Mouse (Mus musculus) forebrain, embryonic 15.5 days (tissue): ENCODE measurements at regions not wholly inside any gene's neighbourhood (a gene's known extent, or its start where the extent isn't known, plus 50 kb on each side); places are given as distances from the start of the nearest gene placed in this dataset.

Source experiments
- ATAC-seq: fragments of 200-750 bp; cut with Nextera tagmentation; replicated peaks from 2 replicates; pipeline ENCODE4 v1.8.0; 2017; ENCODE audit warnings: mild to moderate bottlenecking, moderate TSS enrichment, moderate library complexity
- H3K27ac ChIP-seq: fragments of 300-500 bp; sonication (generic); replicated peaks from 2 replicates; pipeline ENCODE4 v1.5.1; 2015; ENCODE audit warnings: mild to moderate bottlenecking, inconsistent platforms
- H3K27me3 ChIP-seq: fragments of 300-500 bp; sonication (generic); 2 replicates; pipeline ENCODE4 v1.6.1; 2015; ENCODE audit warnings: inconsistent platforms
- H3K36me3 ChIP-seq: fragments of 300-500 bp; sonication (generic); 2 replicates; pipeline ENCODE4 v1.6.1; 2015; ENCODE audit warnings: mild to moderate bottlenecking, inconsistent platforms
- H3K4me1 ChIP-seq: fragments of 300-500 bp; sonication (generic); 2 replicates; pipeline ENCODE4 v1.6.1; 2015; ENCODE audit warnings: inconsistent platforms
- H3K4me2 ChIP-seq: fragments of 300-500 bp; sonication (generic); replicated peaks from 2 replicates; pipeline ENCODE4 v1.6.1; 2015; ENCODE audit warnings: mild to moderate bottlenecking, inconsistent platforms
- H3K4me3 ChIP-seq: fragments of 300-500 bp; sonication (generic); 2 replicates; pipeline ENCODE4 v1.5.1; 2015; ENCODE audit warnings: mild to moderate bottlenecking, inconsistent platforms
- H3K9ac ChIP-seq: fragments of 300-500 bp; sonication (generic); replicated peaks from 2 replicates; pipeline ENCODE4 v1.6.1; 2015; ENCODE audit warnings: mild to moderate bottlenecking, inconsistent platforms
- H3K9me3 ChIP-seq: fragments of 300-500 bp; sonication (generic); 2 replicates; pipeline ENCODE4 v1.6.1; 2016; ENCODE audit warnings: inconsistent platforms
- WGBS: fragments of 180-500 bp; shearing (Covaris S2); methylation state at CpG from one replicate; pipeline ENCODE4 v1.1.7; 2015; ENCODE audit warnings: mixed read lengths; 5-methylcytosine and 5-hydroxymethylcytosine counted together

- Histone ChIP-seq H3K4me2 (no peak overlapping the region), H3K9ac (no peak overlapping the region), H3K27me3 (no peaks in the 10 kb centered on the region), H3K36me3 (no peaks in the 10 kb centered on the region), H3K4me3 (no peak overlapping the region), H3K4me1 (no peaks in the 10 kb centered on the region), H3K27ac (no peak overlapping the region), H3K9me3 (no peaks in the 10 kb centered on the region)
- WGBS = 66% methylated on average over 2 of the region's 2 CpGs
- no peak for ATAC-seq
Measured at GRCm38 (mm10) chr4:25416330-25416729, 134.7 kb upstream of the Ufl1 start.

GRCm38 (mm10) chr4:25410440-25410839 is 128.8 kb upstream of the Ufl1 start:
- H3K9ac ChIP-seq = no peak overlapping the region
- 39% methylated on average over 4 of the region's 4 CpGs for WGBS
- peaks cover 32% of the 10 kb centered on the region for H3K4me1 ChIP-seq
- no peaks in the 10 kb centered on the region for H3K9me3 ChIP-seq
- no peak overlapping the region for H3K4me3 ChIP-seq
- peak overlapping the region; percentile 91; the same call in 1 of the 2 replicates for H3K27ac ChIP-seq
- ATAC-seq = no peak
- H3K4me2 ChIP-seq = no peak overlapping the region
- H3K36me3 ChIP-seq = no peaks in the 10 kb centered on the region
- H3K27me3 ChIP-seq = no peaks in the 10 kb centered on the region

GRCm38 (mm10) chr4:25408696-25409448 is 127.3 kb upstream of the Ufl1 start:
- no peaks in the 10 kb centered on the region for H3K27me3 ChIP-seq
- peak overlapping the region; percentile 20 for H3K4me2 ChIP-seq
- H3K4me1 ChIP-seq = peaks cover 32% of the 10 kb centered on the region
- H3K36me3 ChIP-seq = no peaks in the 10 kb centered on the region
- peak overlapping the region; percentile 91 for H3K27ac ChIP-seq
- H3K9ac ChIP-seq = 0 out of 2 replicates have a peak overlapping the region, but pooled peaks have one; percentile 13
- ATAC-seq = peak; percentile 97
- H3K9me3 ChIP-seq = no peaks in the 10 kb centered on the region
- WGBS = 3% methylated on average over 3 of the region's 3 CpGs
- H3K4me3 ChIP-seq = no peak overlapping the region

- Histone ChIP-seq H3K9me3 (no peaks in the 10 kb centered on the region), H3K27ac (peak overlapping the region; percentile 91), H3K4me1 (peaks cover 32% of the 10 kb centered on the region), H3K9ac (no peak overlapping the region), H3K27me3 (no peaks in the 10 kb centered on the region), H3K4me3 (no peak overlapping the region), H3K4me2 (no peak overlapping the region), H3K36me3 (no peaks in the 10 kb centered on the region)
- ATAC-seq = 0 out of 2 replicates have a peak, but pooled peaks have one; percentile 44
- 10% methylated on average over 4 of the region's 4 CpGs for WGBS
Measured at GRCm38 (mm10) chr4:25407842-25408241, 126.2 kb upstream of the Ufl1 start.

- Histone ChIP-seq H3K27ac (no peak overlapping the region), H3K9ac (no peak overlapping the region), H3K4me1 (no peaks in the 10 kb centered on the region), H3K27me3 (no peaks in the 10 kb centered on the region), H3K9me3 (no peaks in the 10 kb centered on the region), H3K4me2 (no peak overlapping the region), H3K4me3 (no peak overlapping the region), H3K36me3 (no peaks in the 10 kb centered on the region)
- 57% methylated on average over 5 of the region's 5 CpGs for WGBS
- ATAC-seq = 0 out of 2 replicates have a peak, but pooled peaks have one; percentile 29
Measured at GRCm38 (mm10) chr4:25389542-25389941, 107.9 kb upstream of the Ufl1 start.

GRCm38 (mm10) chr4:25372041-25372440 is 90.4 kb upstream of the Ufl1 start:
- H3K27me3 ChIP-seq = no peaks in the 10 kb centered on the region
- H3K27ac ChIP-seq = no peak overlapping the region
- H3K9me3 ChIP-seq = no peaks in the 10 kb centered on the region
- H3K4me2 ChIP-seq = no peak overlapping the region
- H3K4me3 ChIP-seq = no peak overlapping the region
- no peak for ATAC-seq
- no peak overlapping the region for H3K9ac ChIP-seq
- 87% methylated on average over 4 of the region's 4 CpGs for WGBS
- H3K36me3 ChIP-seq = no peaks in the 10 kb centered on the region
- H3K4me1 ChIP-seq = no peaks in the 10 kb centered on the region

GRCm38 (mm10) chr4:25364402-25364801 is 82.8 kb upstream of the Ufl1 start:
- Histone ChIP-seq H3K4me1 (no peaks in the 10 kb centered on the region), H3K27me3 (no peaks in the 10 kb centered on the region), H3K36me3 (no peaks in the 10 kb centered on the region), H3K4me2 (no peak overlapping the region), H3K9me3 (no peaks in the 10 kb centered on the region), H3K27ac (no peak overlapping the region), H3K4me3 (no peak overlapping the region), H3K9ac (no peak overlapping the region)
- no peak for ATAC-seq

GRCm38 (mm10) chr4:25337638-25338037 is 56.0 kb upstream of the Ufl1 start:
- H3K4me3 ChIP-seq = no peak overlapping the region
- no peak overlapping the region for H3K9ac ChIP-seq
- H3K4me1 ChIP-seq = no peaks in the 10 kb centered on the region
- H3K4me2 ChIP-seq = no peak overlapping the region
- H3K27ac ChIP-seq = no peak overlapping the region
- no peaks in the 10 kb centered on the region for H3K9me3 ChIP-seq
- no peak for ATAC-seq
- WGBS = 79% methylated on average over 1 of the region's 1 CpGs
- H3K27me3 ChIP-seq = no peaks in the 10 kb centered on the region
- H3K36me3 ChIP-seq = no peaks in the 10 kb centered on the region
